Mouse (Mus musculus) liver, adult 10 weeks (tissue): ENCODE data around the gene Gm44790. TPM values are rescaled to one million over a fixed set of nuclear protein-coding genes. Genes with fewer than 3 reads are reported as not detected.

ENCODE experiments used
- polyA plus RNA-seq: library from polyadenylated mRNA; stranded (reverse); fragments of 350-450 nt; fragmentation: Illumina TruSeq; extraction: RNeasy Lipid Tissue Mini Kit (QIAGEN cat#74804); gene quantifications from one replicate; pipeline ENCODE4 v1.2.3, GENCODE M21; 2014; ENCODE audit warnings: low read depth, low replicate concordance

Gm44790 gene
- polyA plus RNA-seq, result not detected

GRCm38 (mm10) chr6:86426358-86426757 is at the start of gene Gm44790:
Gm44790 (plus strand) TSS chr6:86426658.

DNA sequence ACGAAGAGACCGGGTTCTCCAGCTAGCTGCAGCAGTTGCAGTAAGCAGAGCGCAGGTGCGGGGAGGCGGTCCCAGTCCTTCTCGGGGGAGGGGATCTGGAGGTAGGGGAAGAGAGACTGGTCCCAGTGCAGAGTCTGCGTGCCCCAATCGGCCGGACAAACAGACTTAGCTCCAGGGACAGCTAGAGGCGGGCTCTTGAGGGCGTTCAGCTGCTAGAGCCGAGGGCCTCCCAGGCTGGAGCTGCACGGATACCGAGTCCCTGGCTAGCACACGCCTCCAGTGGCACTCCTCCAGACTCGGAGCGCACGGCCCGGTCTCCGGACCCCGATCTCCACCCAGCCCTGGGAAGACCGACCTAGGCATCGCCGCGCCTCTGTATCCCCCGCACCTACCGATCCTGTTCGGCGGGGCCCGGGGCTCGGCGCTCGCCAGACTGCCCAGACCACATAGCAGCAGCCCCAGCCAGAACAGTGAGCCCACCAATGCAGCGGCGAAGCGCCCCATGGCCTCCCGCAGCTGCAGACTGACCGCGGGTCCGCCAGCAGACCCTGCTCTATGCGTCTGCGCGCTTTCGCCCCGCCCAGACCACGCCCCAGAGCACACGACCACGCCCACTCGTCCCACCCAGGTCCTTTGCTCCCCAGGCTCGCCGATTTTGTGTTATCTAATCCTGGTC is 29.7 kb upstream of the Gm44790 start, which contains the start of gene Pcyox1:
Gene Pcyox1, minus strand, starts transcription at position 574 of the 676 bp plus-strand sequence.

GRCm38 (mm10) chr6:86404100-86404861 is 22.2 kb upstream of the Gm44790 start, which contains the start of gene Tia1:
Tia1 (plus strand) TSS chr6:86404219.

GRCm38 (mm10) chr6:86438272-86439118 is 12.0 kb downstream of the Gm44790 start, which contains the start of gene C87436:
C87436 (plus strand) TSS chr6:86438374.

Other genes with a start within 250 kb of the Gm44790 start
- gene Tgfa, start 231.4 kb upstream of the Gm44790 start, polyA plus RNA-seq, result 7.5 TPM
- gene Fam136a, start 61.0 kb upstream of the Gm44790 start, polyA plus RNA-seq, result 122 TPM
- gene Snrpg, start 55.4 kb upstream of the Gm44790 start, polyA plus RNA-seq, result 15.7 TPM
- gene Pcyox1, start 29.5 kb upstream of the Gm44790 start, polyA plus RNA-seq, result 103 TPM
- 13.7 TPM for gene Tia1, start 22.4 kb upstream of the Gm44790 start, polyA plus RNA-seq
- gene C87436, start 11.7 kb downstream of the Gm44790 start, polyA plus RNA-seq, result 9.0 TPM
- 68.5 TPM for gene Pcbp1, start 99.7 kb downstream of the Gm44790 start, polyA plus RNA-seq
- not detected for gene Asprv1, start 201.5 kb downstream of the Gm44790 start, polyA plus RNA-seq
- gene Mxd1, start 242.5 kb downstream of the Gm44790 start, polyA plus RNA-seq, result 2.4 TPM